ENCODE assay signal across 8 mouse cellular contexts in genomic region chr3:88912585-88912984, GRCm38 (mm10). TPM values are rescaled to one million over a fixed set of nuclear protein-coding genes. Genes with fewer than 3 reads are reported as not detected.
DNase-seq lines count a peak whose midpoint lies in the region; ATAC-seq and TF ChIP-seq lines count a peak whose summit lies in the region.
"Had no signal": no experiment of that assay in that cellular context is flagged by ENCODE, and none has a peak within 500 bp of the region (broad histone marks: within the 10 kb centered on the region; RNA-seq: fewer than 3 reads in every experiment).

No protein-coding gene starts in this region.

- H3K9me3 ChIP-seq in lung, embryonic 14.5 days (ENCODE audit: low read depth, low read length) = no peaks in the 10 kb centered on the region
- no peaks in the 10 kb centered on the region for H3K9me3 ChIP-seq in embryonic facial prominence, embryonic 15.5 days (replicated peaks)
- no peaks in the 10 kb centered on the region for H3K9me3 ChIP-seq in limb, embryonic 11.5 days (ENCODE audit: control insufficient read depth, low read length)
- H3K9me3 ChIP-seq in neural tube, embryonic 14.5 days (ENCODE audit: control insufficient read depth, low read length) = no peaks in the 10 kb centered on the region

- peaks cover 8% of the 10 kb centered on the region; the same call in 1 of the 2 replicates for H3K4me1 ChIP-seq in lung, embryonic 14.5 days (ENCODE audit: insufficient read depth)
- H3K4me1 ChIP-seq in embryonic facial prominence, embryonic 15.5 days = peaks cover 16% of the 10 kb centered on the region; the same call in 1 of the 2 replicates
- no peaks in the 10 kb centered on the region for H3K4me1 ChIP-seq in limb, embryonic 11.5 days (ENCODE audit: control insufficient read depth, insufficient read depth, low read length)
- peaks cover 14% of the 10 kb centered on the region for H3K4me1 ChIP-seq in neural tube, embryonic 14.5 days (ENCODE audit: control insufficient read depth, insufficient read depth, low read length)

- no peak overlapping the region for H3K9ac ChIP-seq in lung, embryonic 14.5 days
- no peak overlapping the region for H3K9ac ChIP-seq in embryonic facial prominence, embryonic 15.5 days
- H3K9ac ChIP-seq in limb, embryonic 11.5 days (ENCODE audit: low read length) = no peak overlapping the region
- no peak overlapping the region for H3K9ac ChIP-seq in neural tube, embryonic 14.5 days (replicated peaks; ENCODE audit: low read depth, low read length)

- no peak for ATAC-seq in lung, embryonic 14.5 days (ENCODE audit: insufficient read depth)
- no peak for ATAC-seq in embryonic facial prominence, embryonic 15.5 days (ENCODE audit: insufficient number of reproducible peaks, low FRiP score, low TSS enrichment, low read depth)
- ATAC-seq in limb, embryonic 11.5 days (ENCODE audit: insufficient number of reproducible peaks, low FRiP score, low TSS enrichment, low read depth) = no peak
- ATAC-seq in neural tube, embryonic 14.5 days (ENCODE audit: low read depth) = no peak

- no peak for TF ChIP-seq CTCF in lung, embryonic 14.5 days (IDR thresholded peaks at IDR 0.05; ENCODE audit: low read depth)

- H3K36me3 ChIP-seq in lung, embryonic 14.5 days (ENCODE audit: insufficient read depth) = peaks cover 50% of the 10 kb centered on the region
- peaks cover 48% of the 10 kb centered on the region for H3K36me3 ChIP-seq in embryonic facial prominence, embryonic 15.5 days
- peaks cover 30% of the 10 kb centered on the region for H3K36me3 ChIP-seq in limb, embryonic 11.5 days (ENCODE audit: control insufficient read depth, insufficient read depth, low read length)
- peaks cover 32% of the 10 kb centered on the region for H3K36me3 ChIP-seq in neural tube, embryonic 14.5 days (ENCODE audit: control insufficient read depth, insufficient read depth, low read length)

- peak overlapping the region; percentile 86 for H3K4me2 ChIP-seq in lung, embryonic 14.5 days
- H3K4me2 ChIP-seq in embryonic facial prominence, embryonic 15.5 days (replicated peaks) = peak overlapping the region; percentile 73; the same call in 1 of the 2 replicates
- H3K4me2 ChIP-seq in limb, embryonic 11.5 days (ENCODE audit: low read depth, severe bottlenecking) = peak overlapping the region; percentile 70; the same call in 1 of the 2 replicates
- peak overlapping the region; percentile 75; the same call in 1 of the 2 replicates for H3K4me2 ChIP-seq in neural tube, embryonic 14.5 days (ENCODE audit: low read depth, low read length)

- DNase-seq in lung, embryonic 14.5 days = no peak
- no peak for DNase-seq in lung, postnatal 4 days
- no peak for DNase-seq in limb, embryonic 11.5 days (ENCODE audit: low spot score)
- DNase-seq in urinary bladder, adult 2 months (ENCODE audit: low spot score) = no peak
- no peak for DNase-seq in yolk sac, embryonic 10.5 days (ENCODE audit: low spot score)
- DNase-seq: cerebellum, adult 8-10 months had no signal

- peak overlapping the region; percentile 68 for H3K4me3 ChIP-seq in lung, embryonic 14.5 days (ENCODE audit: low read depth, low read length)
- peak overlapping the region; percentile 59 for H3K4me3 ChIP-seq in embryonic facial prominence, embryonic 15.5 days (replicated peaks)
- peak overlapping the region; percentile 67; the same call in 1 of the 2 replicates for H3K4me3 ChIP-seq in limb, embryonic 11.5 days (ENCODE audit: low read depth, low read length)
- H3K4me3 ChIP-seq in neural tube, embryonic 14.5 days (ENCODE audit: low read depth, low read length) = peak overlapping the region; percentile 78; the same call in 1 of the 2 replicates

- no peaks in the 10 kb centered on the region for H3K27me3 ChIP-seq in lung, embryonic 14.5 days (ENCODE audit: insufficient read depth, low read length)
- H3K27me3 ChIP-seq in embryonic facial prominence, embryonic 15.5 days = no peaks in the 10 kb centered on the region
- H3K27me3 ChIP-seq in limb, embryonic 11.5 days (ENCODE audit: control insufficient read depth, insufficient read depth, low read length) = no peaks in the 10 kb centered on the region
- no peaks in the 10 kb centered on the region for H3K27me3 ChIP-seq in neural tube, embryonic 14.5 days (ENCODE audit: control insufficient read depth, insufficient read depth, low read length)

- no peak overlapping the region for H3K27ac ChIP-seq in lung, embryonic 14.5 days (ENCODE audit: low read depth)
- no peak overlapping the region for H3K27ac ChIP-seq in embryonic facial prominence, embryonic 15.5 days (replicated peaks)
- no peak overlapping the region for H3K27ac ChIP-seq in limb, embryonic 11.5 days (replicated peaks; ENCODE audit: low read depth, low read length)
- no peak overlapping the region for H3K27ac ChIP-seq in neural tube, embryonic 14.5 days (ENCODE audit: low read depth, low read length)

- WGBS in lung, embryonic 14.5 days = 82% methylated on average over 7 of the region's 7 CpGs
- 82% methylated on average over 7 of the region's 7 CpGs for WGBS in embryonic facial prominence, embryonic 15.5 days
- 94% methylated on average over 7 of the region's 7 CpGs for whole genome bisulfite sequencing in limb, embryonic 11.5 days
- WGBS in neural tube, embryonic 14.5 days = 95% methylated on average over 7 of the region's 7 CpGs

RNA-seq across cellular contexts. Expression of gene Msto1, which starts 1.2 kb away (rescaled TPM):
- polyA plus RNA-seq in lung, embryonic 14.5 days (2014; fragmentation: Nextera tagmentation; extraction: Ambion mirVana) = 47.9 and 51.4 TPM in 2 replicates
- 39.8 and 42.8 TPM in 2 replicates for polyA plus RNA-seq in embryonic facial prominence, embryonic 15.5 days (2015; fragmentation: Nextera tagmentation; extraction: Ambion mirVana)
- 51.5 and 53.3 TPM in 2 replicates for polyA plus RNA-seq in limb, embryonic 11.5 days (2014; fragmentation: Nextera tagmentation; extraction: Ambion mirVana)
- 49.3 and 50.7 TPM in 2 replicates for polyA plus RNA-seq in neural tube, embryonic 14.5 days (2014; fragmentation: Nextera tagmentation; extraction: Ambion mirVana)
- polyA plus RNA-seq in urinary bladder, adult 2 months (2012; rRNA removed) = 28.3 and 32.8 TPM in 2 replicates

RNA-seq across cellular contexts. Expression of gene Ash1l, which starts 37.8 kb away (rescaled TPM):
- 22.9 and 23.1 TPM in 2 replicates for polyA plus RNA-seq in lung, embryonic 14.5 days (2014; fragmentation: Nextera tagmentation; extraction: Ambion mirVana)
- polyA plus RNA-seq in embryonic facial prominence, embryonic 15.5 days (2015; fragmentation: Nextera tagmentation; extraction: Ambion mirVana) = 22.0 and 22.6 TPM in 2 replicates
- 17.8 and 19.2 TPM in 2 replicates for polyA plus RNA-seq in limb, embryonic 11.5 days (2014; fragmentation: Nextera tagmentation; extraction: Ambion mirVana)
- polyA plus RNA-seq in neural tube, embryonic 14.5 days (2014; fragmentation: Nextera tagmentation; extraction: Ambion mirVana) = 27.1 and 27.9 TPM in 2 replicates
- 20.0 and 23.8 TPM in 2 replicates for polyA plus RNA-seq in urinary bladder, adult 2 months (2012; rRNA removed)

RNA-seq across cellular contexts. Expression of gene Dap3, which starts 38.4 kb away (rescaled TPM):
- polyA plus RNA-seq in lung, embryonic 14.5 days (2014; fragmentation: Nextera tagmentation; extraction: Ambion mirVana) = 126 and 139 TPM in 2 replicates
- 145 and 155 TPM in 2 replicates for polyA plus RNA-seq in embryonic facial prominence, embryonic 15.5 days (2015; fragmentation: Nextera tagmentation; extraction: Ambion mirVana)
- 167 and 178 TPM in 2 replicates for polyA plus RNA-seq in limb, embryonic 11.5 days (2014; fragmentation: Nextera tagmentation; extraction: Ambion mirVana)
- 142 and 149 TPM in 2 replicates for polyA plus RNA-seq in neural tube, embryonic 14.5 days (2014; fragmentation: Nextera tagmentation; extraction: Ambion mirVana)
- 111 and 117 TPM in 2 replicates for polyA plus RNA-seq in urinary bladder, adult 2 months (2012; rRNA removed)
